Mouse (Mus musculus) limb, embryonic 14.5 days (tissue): ENCODE results near the gene Adi1. TPM values are rescaled to one million over a fixed set of nuclear protein-coding genes. Genes with fewer than 3 reads are reported as not detected.

ENCODE experiments used
- ATAC-seq: fragments of 200-750 bp; cut with Nextera tagmentation; 2 replicates; pipeline ENCODE4 v1.8.0; 2017; ENCODE audit warnings: low read depth, moderate number of reproducible peaks, moderate TSS enrichment; ENCODE audit not compliant: low FRiP score
- DNase-seq: peaks from one replicate; pipeline ENCODE4 v3.0.0-alpha.2; 2015; ENCODE audit warnings: low spot score
- H3K27ac ChIP-seq: fragments of 300-500 bp; sonication (generic); replicated peaks from 2 replicates; pipeline ENCODE4 v1.5.1; 2014; ENCODE audit warnings: low read depth, mild to moderate bottlenecking, low read length, moderate library complexity, mixed read lengths
- H3K27me3 ChIP-seq: fragments of 300-500 bp; sonication (generic); 2 replicates; pipeline ENCODE4 v1.6.1; 2014; ENCODE audit warnings: low read length, mixed read lengths; ENCODE audit not compliant: control insufficient read depth, insufficient read depth
- H3K36me3 ChIP-seq: fragments of 300-500 bp; sonication (generic); 2 replicates; pipeline ENCODE4 v1.6.1; 2014; ENCODE audit warnings: mild to moderate bottlenecking, low read length, moderate library complexity, mixed read lengths; ENCODE audit not compliant: control insufficient read depth, insufficient read depth
- H3K4me1 ChIP-seq: fragments of 300-500 bp; sonication (generic); 2 replicates; pipeline ENCODE4 v1.6.1; 2014; ENCODE audit warnings: antibody characterized with exemption, low read length, mixed read lengths; ENCODE audit not compliant: control insufficient read depth, insufficient read depth
- H3K4me2 ChIP-seq: fragments of 300-500 bp; sonication (generic); replicated peaks from 2 replicates; pipeline ENCODE4 v1.6.1; 2014; ENCODE audit warnings: low read depth, mild to moderate bottlenecking, low read length, moderate library complexity; ENCODE audit not compliant: severe bottlenecking
- H3K4me3 ChIP-seq: fragments of 300-500 bp; sonication (generic); replicated peaks from 2 replicates; pipeline ENCODE4 v1.5.1; 2014; ENCODE audit warnings: low read length
- H3K9ac ChIP-seq: fragments of 300-500 bp; sonication (generic); 2 replicates; pipeline ENCODE4 v1.6.1; 2014; ENCODE audit warnings: mild to moderate bottlenecking, low read depth, low read length, moderate library complexity; ENCODE audit not compliant: severe bottlenecking
- H3K9me3 ChIP-seq: fragments of 300-500 bp; sonication (generic); 2 replicates; pipeline ENCODE4 v1.6.1; 2016; ENCODE audit warnings: low read length; ENCODE audit not compliant: control insufficient read depth
- POLR2A ChIP-seq: fragments of 200-500 bp; IDR thresholded peaks from 2 replicates; pipeline ENCODE4 v1.8.0; 2012; ENCODE audit warnings: inconsistent platforms, mild to moderate bottlenecking, moderate library complexity, borderline replicate concordance; ENCODE audit not compliant: insufficient read depth, insufficient read length; ENCODE audit errors: extremely low read depth
- WGBS: fragments of 180-500 bp; shearing (Covaris S2); extraction: QIAGEN DNeasy Blood & Tissue Kit; methylation state at CpG from one replicate; pipeline ENCODE4 v1.1.7; 2014; 5-methylcytosine and 5-hydroxymethylcytosine counted together
- polyA plus RNA-seq, 2 experiments: library from polyadenylated mRNA; depleted of rRNA in 1 of 2; stranded (reverse) in 1 of 2; unstranded in 1 of 2; fragments of >200 nt; fragmentation: Nextera tagmentation in 1 of 2; extraction: Ambion mirVana in 1 of 2; gene quantifications; 2 replicates each; pipeline versions ENCODE4 v1.2.1 to v1.2.3; 2012 to 2014

The Adi1 gene
- polyA plus RNA-seq, 2 experiments: 27.9 to 66.7 TPM

- Histone ChIP-seq H3K27me3 (no peaks in the 10 kb centered on the region), H3K9ac (no peak overlapping the region), H3K36me3 (peaks cover 43% of the 10 kb centered on the region), H3K4me2 (no peak overlapping the region), H3K9me3 (no peaks in the 10 kb centered on the region), H3K4me3 (no peak overlapping the region), H3K4me1 (no peaks in the 10 kb centered on the region; the same call in 1 of the 2 replicates), H3K27ac (no peak overlapping the region)
- DNase-seq (no peak), ATAC-seq (no peak)
- TF ChIP-seq POLR2A: no peak
- WGBS: 89% methylated on average over 7 of the region's 7 CpGs
Observed at GRCm38 (mm10) chr12:28694776-28695175, 19.7 kb downstream of the Adi1 start.

- Histone ChIP-seq H3K27ac (no peak overlapping the region), H3K9ac (no peak overlapping the region), H3K36me3 (peaks cover 22% of the 10 kb centered on the region), H3K9me3 (no peaks in the 10 kb centered on the region), H3K4me1 (no peaks in the 10 kb centered on the region; the same call in 1 of the 2 replicates), H3K4me2 (no peak overlapping the region), H3K4me3 (no peak overlapping the region), H3K27me3 (no peaks in the 10 kb centered on the region)
- WGBS: 70% methylated on average over 14 of the region's 14 CpGs
- no peak for TF ChIP-seq POLR2A
- no peak for DNase-seq
- ATAC-seq: no peak
Observed at GRCm38 (mm10) chr12:28697821-28698595, 23.0 kb downstream of the Adi1 start.

GRCm38 (mm10) chr12:28699086-28699485 is 24.1 kb downstream of the Adi1 start:
- TF ChIP-seq POLR2A: no peak

GRCm38 (mm10) chr12:28699656-28700055 is 24.6 kb downstream of the Adi1 start:
- no peak overlapping the region for H3K4me2 ChIP-seq
- H3K4me1 ChIP-seq: no peaks in the 10 kb centered on the region; the same call in 1 of the 2 replicates
- no peak overlapping the region for H3K4me3 ChIP-seq
- WGBS: 12% methylated on average over 6 of the region's 6 CpGs
- no peaks in the 10 kb centered on the region for H3K27me3 ChIP-seq
- peak overlapping the region; percentile 67; the same call in 1 of the 2 replicates for H3K27ac ChIP-seq
- H3K9ac ChIP-seq: no peak overlapping the region
- TF ChIP-seq POLR2A: no peak
- H3K9me3 ChIP-seq: no peaks in the 10 kb centered on the region
- ATAC-seq (peak; percentile 68; the same call in 1 of the 2 replicates), DNase-seq (peak; percentile 75)
- peaks cover 19% of the 10 kb centered on the region for H3K36me3 ChIP-seq

More at GRCm38 (mm10) chr12:28699086-28699485, 24.1 kb downstream of the Adi1 start:
- no peak overlapping the region for H3K4me2 ChIP-seq
- H3K9me3 ChIP-seq: no peaks in the 10 kb centered on the region
- no peak overlapping the region for H3K4me3 ChIP-seq
- no peak overlapping the region for H3K9ac ChIP-seq
- H3K4me1 ChIP-seq: no peaks in the 10 kb centered on the region; the same call in 1 of the 2 replicates
- no peak overlapping the region for H3K27ac ChIP-seq
- no peaks in the 10 kb centered on the region for H3K27me3 ChIP-seq
- 76% methylated on average over 5 of the region's 5 CpGs for WGBS
- ATAC-seq (no peak), DNase-seq (no peak)
- peaks cover 25% of the 10 kb centered on the region for H3K36me3 ChIP-seq

GRCm38 (mm10) chr12:28700101-28700511 is 25.1 kb downstream of the Adi1 start:
- peak overlapping the region; percentile 12; the same call in 1 of the 2 replicates for H3K9ac ChIP-seq
- H3K4me3 ChIP-seq: no peak overlapping the region
- H3K4me2 ChIP-seq: no peak overlapping the region
- TF ChIP-seq POLR2A: no peak
- H3K27ac ChIP-seq: peak overlapping the region; percentile 67
- H3K27me3 ChIP-seq: no peaks in the 10 kb centered on the region
- no peaks in the 10 kb centered on the region for H3K9me3 ChIP-seq
- DNase-seq (no peak), ATAC-seq (peak; percentile 28)
- peaks cover 17% of the 10 kb centered on the region for H3K36me3 ChIP-seq
- WGBS: 41% methylated on average over 3 of the region's 3 CpGs
- H3K4me1 ChIP-seq: no peaks in the 10 kb centered on the region; the same call in 1 of the 2 replicates
